Mouse (Mus musculus) CH12.LX (cell line): ENCODE data around the gene Fam71f2.
A peak's percentile ranks its signal among the peaks of the same experiment; 100 is the strongest.

Experiments
- SMC3 ChIP-seq: IDR thresholded peaks from 2 replicates; pipeline ENCODE4 v1.6.1; 2011; ENCODE audit warnings: low read depth, low read length, improper control_type of control experiment
- TCF12 ChIP-seq: IDR thresholded peaks from 2 replicates; pipeline ENCODE4 v1.6.1; 2014; ENCODE audit warnings: low read depth, mild to moderate bottlenecking, inconsistent platforms, low read length, improper control_type of control experiment

DNA sequence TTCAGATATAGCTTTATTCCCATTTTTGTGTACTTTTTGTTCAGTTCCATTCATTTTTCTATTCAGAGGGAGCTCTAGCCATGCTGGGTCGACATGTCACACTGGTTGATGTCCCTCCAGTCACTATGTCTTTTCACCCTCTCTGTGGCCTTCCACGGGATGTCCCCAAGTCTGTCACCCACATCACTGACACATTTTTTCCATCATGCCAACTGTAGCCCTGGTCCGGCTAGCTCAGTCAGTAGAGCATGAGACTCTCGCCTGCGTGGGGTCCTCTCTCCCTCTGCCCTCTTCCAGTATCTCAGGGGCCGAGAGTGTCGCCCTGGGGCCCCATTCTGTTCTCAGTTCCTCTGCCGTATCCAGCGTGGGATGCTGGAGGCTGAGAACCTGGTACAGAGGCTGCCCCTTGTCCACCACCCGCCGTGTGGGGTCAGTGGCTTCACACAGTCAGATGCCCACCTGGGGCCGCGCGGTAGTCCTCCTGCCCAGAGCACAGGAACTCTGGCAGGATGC is 34.4 kb downstream of the Fam71f2 start:
- TF ChIP-seq TCF12 (0 out of 2 replicates have a peak, but pooled peaks have one; percentile 26), SMC3 (no peak)
